ENCODE assay signal across 11 mouse cellular contexts in genomic region chr7:6781541-6781940, GRCm38 (mm10). TPM values are rescaled to one million over a fixed set of nuclear protein-coding genes. Genes with fewer than 3 reads are reported as not detected.
A peak's percentile ranks its signal among the peaks of the same experiment; 100 is the strongest.
DNase-seq lines count a peak whose midpoint lies in the region; ATAC-seq lines count a peak whose summit lies in the region.
"Had no signal": no experiment of that assay in that cellular context is flagged by ENCODE, and none has a peak within 500 bp of the region (broad histone marks: within the 10 kb centered on the region; RNA-seq: fewer than 3 reads in every experiment).

No protein-coding gene starts in this region.

- intact Hi-C loops in heart, postnatal 14 days (cut with DNase I): no loop called here

- H3K4me3 ChIP-seq in heart, embryonic 10.5 days: no peak overlapping the region
- no peak overlapping the region for H3K4me3 ChIP-seq in lung, embryonic 15.5 days
- H3K4me3 ChIP-seq in intestine, embryonic 15.5 days (replicated peaks): no peak overlapping the region
- H3K4me3 ChIP-seq: gastrocnemius, adult 2 months had no signal

- H3K4me1 ChIP-seq in heart, embryonic 10.5 days: peaks cover 44% of the 10 kb centered on the region
- H3K4me1 ChIP-seq in lung, embryonic 15.5 days: peaks cover 64% of the 10 kb centered on the region
- H3K4me1 ChIP-seq in intestine, embryonic 15.5 days (replicated peaks): peaks cover 39% of the 10 kb centered on the region

- peak overlapping the region; percentile 6; the same call in 1 of the 2 replicates for H3K4me2 ChIP-seq in lung, embryonic 15.5 days
- H3K4me2 ChIP-seq in intestine, embryonic 15.5 days (replicated peaks): no peak overlapping the region

- no peaks in the 10 kb centered on the region for H3K36me3 ChIP-seq in heart, embryonic 10.5 days
- H3K36me3 ChIP-seq in lung, embryonic 15.5 days: no peaks in the 10 kb centered on the region
- H3K36me3 ChIP-seq in intestine, embryonic 15.5 days: no peaks in the 10 kb centered on the region

- H3K9ac ChIP-seq in lung, embryonic 15.5 days: no peak overlapping the region
- H3K9ac ChIP-seq in intestine, embryonic 15.5 days: no peak overlapping the region

- no peaks in the 10 kb centered on the region for H3K9me3 ChIP-seq in heart, embryonic 10.5 days
- no peaks in the 10 kb centered on the region for H3K9me3 ChIP-seq in lung, embryonic 15.5 days
- no peaks in the 10 kb centered on the region for H3K9me3 ChIP-seq in intestine, embryonic 15.5 days

- H3K27me3 ChIP-seq in heart, embryonic 10.5 days (ENCODE audit: insufficient read depth, poor library complexity, severe bottlenecking): no peaks in the 10 kb centered on the region
- H3K27me3 ChIP-seq in lung, embryonic 15.5 days: no peaks in the 10 kb centered on the region
- no peaks in the 10 kb centered on the region for H3K27me3 ChIP-seq in intestine, embryonic 15.5 days (replicated peaks)

- DNase-seq in heart, embryonic 10.5 days (ENCODE audit: low spot score): no peak
- DNase-seq in heart, postnatal 14 days: no peak
- DNase-seq in lung, postnatal 10 days: no peak
- DNase-seq in right cerebral cortex, postnatal 14 days: peak; percentile 58
- DNase-seq in layer of hippocampus, adult 18-20 months (ENCODE audit: low spot score in 2 of 2): no peak
- DNase-seq in cerebellum, postnatal 25 days: no peak
- DNase-seq: gastrocnemius, adult 2 months; thymus, postnatal 14 days had no signal

- H3K27ac ChIP-seq in heart, embryonic 10.5 days: peak overlapping the region; percentile 72
- H3K27ac ChIP-seq in lung, embryonic 15.5 days: peak overlapping the region; percentile 89
- H3K27ac ChIP-seq in intestine, embryonic 15.5 days: peak overlapping the region; percentile 37
- H3K27ac ChIP-seq: gastrocnemius, adult 2 months had no signal

- peak; percentile 28; the same call in 1 of the 2 replicates for ATAC-seq in lung, embryonic 15.5 days (ENCODE audit: borderline replicate concordance, extremely low read depth, low FRiP score, low TSS enrichment)
- ATAC-seq in intestine, embryonic 15.5 days: peak; percentile 29; the same call in 1 of the 2 replicates

- WGBS in heart, embryonic 10.5 days: 53% methylated on average over 11 of the region's 11 CpGs
- WGBS in lung, embryonic 15.5 days: 9% methylated on average over 11 of the region's 11 CpGs
- 20% methylated on average over 11 of the region's 11 CpGs for WGBS in intestine, embryonic 15.5 days

RNA-seq across cellular contexts. Expression of gene Usp29, which starts 51.2 kb away (rescaled TPM):
- 11.4 and 20.7 TPM in 2 replicates for polyA plus RNA-seq in heart, embryonic 10.5 days (2016; fragmentation: Nextera tagmentation; extraction: Ambion mirVana)
- under 1 TPM; 0.22 to 0.57 TPM for total RNA-seq in heart, postnatal 14 days (2021)
- polyA plus RNA-seq in lung, embryonic 15.5 days (2015; fragmentation: Nextera tagmentation; extraction: Ambion mirVana): 3.7 and 4.4 TPM in 2 replicates
- 3.4 and 4.1 TPM in 2 replicates for polyA plus RNA-seq in intestine, embryonic 15.5 days (2015; fragmentation: Nextera tagmentation; extraction: Ambion mirVana)
- 10 to 100 TPM; 27.4 to 31.6 TPM for total RNA-seq in layer of hippocampus, adult 18-20 months (2021)
- total RNA-seq: monocyte, adult 5-6 weeks had no signal

RNA-seq across cellular contexts. Expression of gene Peg3, which starts 51.3 kb away (rescaled TPM):
- 198 and 307 TPM in 2 replicates for polyA plus RNA-seq in heart, embryonic 10.5 days (2016; fragmentation: Nextera tagmentation; extraction: Ambion mirVana)
- 10 to 100 TPM; 32.4 to 35.5 TPM for total RNA-seq in heart, postnatal 14 days (2021)
- polyA plus RNA-seq in lung, embryonic 15.5 days (2015; fragmentation: Nextera tagmentation; extraction: Ambion mirVana): 117 and 127 TPM in 2 replicates
- polyA plus RNA-seq in intestine, embryonic 15.5 days (2015; fragmentation: Nextera tagmentation; extraction: Ambion mirVana): 103 and 113 TPM in 2 replicates
- total RNA-seq in layer of hippocampus, adult 18-20 months (2021): 100 to 1,000 TPM; 180 to 186 TPM
- total RNA-seq: monocyte, adult 5-6 weeks had no signal

Comparison
In these comparisons a context has a peak if more than half of its experiments do, and no peak if none do; other contexts are left out.
1. H3K27ac ChIP-seq: peak in every context shown above with its lines; median percentile 89 in lung, embryonic 15.5 days; 72 in heart, embryonic 10.5 days; 37 in intestine, embryonic 15.5 days.